Mouse (Mus musculus) spleen, adult 2 months (tissue): Measurements from ENCODE around the gene Dleu7. TPM values are rescaled to one million over a fixed set of nuclear protein-coding genes. Genes with fewer than 3 reads are reported as not detected.
A peak's percentile ranks its signal among the peaks of the same experiment; 100 is the strongest.

Experiments used
- DNase-seq, 2 experiments: peaks; one replicate each; pipeline versions ENCODE4 v3.0.0 to v3.0.0-alpha.2; 2012 to 2021; ENCODE audit warnings: low spot score in 2 of 2, low read depth in 1 of 2
- H3K27ac ChIP-seq: fragments of 200-500 bp; 2 replicates; pipeline ENCODE4 v1.5.1; 2012; ENCODE audit warnings: low read length, inconsistent platforms; ENCODE audit not compliant: insufficient read depth
- H3K27me3 ChIP-seq: fragments of 200-500 bp; 2 replicates; pipeline ENCODE4 v1.6.1; 2012; ENCODE audit warnings: mild to moderate bottlenecking, moderate library complexity, low read length, inconsistent platforms; ENCODE audit not compliant: control insufficient read depth, insufficient read depth
- H3K36me3 ChIP-seq: fragments of 200-500 bp; 2 replicates; pipeline ENCODE4 v1.6.1; 2012; ENCODE audit warnings: mild to moderate bottlenecking, low read length, inconsistent platforms; ENCODE audit not compliant: control insufficient read depth, insufficient read depth
- H3K4me1 ChIP-seq: fragments of 200-500 bp; 2 replicates; pipeline ENCODE4 v1.6.1; 2011; ENCODE audit warnings: inconsistent platforms; ENCODE audit not compliant: control insufficient read depth, insufficient read depth, insufficient read length
- H3K4me3 ChIP-seq: fragments of 200-500 bp; 2 replicates; pipeline ENCODE4 v1.5.1; 2011; ENCODE audit warnings: mild to moderate bottlenecking, inconsistent platforms; ENCODE audit not compliant: insufficient read depth, insufficient read length; ENCODE audit errors: extremely low read depth
- CTCF ChIP-seq: fragments of 200-500 bp; IDR thresholded peaks from 2 replicates; pipeline ENCODE4 v1.5.1; 2011; ENCODE audit warnings: mild to moderate bottlenecking, inconsistent platforms; ENCODE audit not compliant: insufficient read depth, insufficient read length, insufficient replicate concordance; ENCODE audit errors: extremely low read depth
- POLR2A ChIP-seq: fragments of 200-500 bp; IDR thresholded peaks from 2 replicates; pipeline ENCODE4 v1.6.1; 2011; ENCODE audit warnings: low read depth, low read length, inconsistent platforms
- WGBS: fragments of 180-500 bp; shearing (Covaris S2); methylation state at CpG from one replicate; pipeline ENCODE4 v1.1.7; 2018; 5-methylcytosine and 5-hydroxymethylcytosine counted together
- polyA plus RNA-seq: library from polyadenylated mRNA; depleted of rRNA; stranded (reverse); fragments of >200 nt; gene quantifications from 2 replicates; pipeline ENCODE4 v1.2.3, GENCODE M21; 2012

Dleu7 gene
- polyA plus RNA-seq, 1 experiment: 0.09 TPM

GRCm38 (mm10) chr14:62311672-62312071 is 18.8 kb upstream of the Dleu7 start:
- no peaks in the 10 kb centered on the region for H3K4me1 ChIP-seq
- WGBS: 66% methylated on average over 1 of the region's 1 CpGs

DNA sequence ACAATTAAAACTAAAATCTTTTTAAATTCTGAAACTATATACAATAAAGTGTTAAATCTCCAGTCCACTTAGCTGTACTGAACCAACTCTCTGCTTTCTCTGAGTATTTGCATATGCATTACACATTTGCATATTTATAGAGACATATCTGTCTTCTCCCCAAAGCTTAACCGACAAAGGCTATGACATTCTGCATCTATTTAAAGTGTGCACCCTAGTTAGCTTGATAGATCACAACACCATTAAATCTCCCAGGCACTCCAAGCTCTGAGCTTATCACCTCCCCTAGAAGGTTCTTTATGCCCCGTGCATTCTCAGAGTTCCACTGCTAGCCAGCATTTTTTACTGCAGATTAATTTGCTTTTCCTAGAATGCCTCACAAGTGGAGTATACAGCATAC is 16.2 kb upstream of the Dleu7 start:
- DNase-seq: no peak
- TF ChIP-seq POLR2A (no peak), CTCF (no peak)
- H3K4me1 ChIP-seq: no peaks in the 10 kb centered on the region
- H3K4me3 ChIP-seq: no peak overlapping the region
- H3K36me3 ChIP-seq: no peaks in the 10 kb centered on the region
- no peak overlapping the region for H3K27ac ChIP-seq
- 73% methylated on average over 2 of the region's 2 CpGs for WGBS
- no peaks in the 10 kb centered on the region for H3K27me3 ChIP-seq

More at GRCm38 (mm10) chr14:62311672-62312071, 18.8 kb upstream of the Dleu7 start:
- H3K4me3 ChIP-seq: no peak overlapping the region
- no peak for DNase-seq
- H3K36me3 ChIP-seq: no peaks in the 10 kb centered on the region
- H3K27me3 ChIP-seq: no peaks in the 10 kb centered on the region
- no peak overlapping the region for H3K27ac ChIP-seq
- TF ChIP-seq POLR2A: no peak
- no peak for TF ChIP-seq CTCF

DNA sequence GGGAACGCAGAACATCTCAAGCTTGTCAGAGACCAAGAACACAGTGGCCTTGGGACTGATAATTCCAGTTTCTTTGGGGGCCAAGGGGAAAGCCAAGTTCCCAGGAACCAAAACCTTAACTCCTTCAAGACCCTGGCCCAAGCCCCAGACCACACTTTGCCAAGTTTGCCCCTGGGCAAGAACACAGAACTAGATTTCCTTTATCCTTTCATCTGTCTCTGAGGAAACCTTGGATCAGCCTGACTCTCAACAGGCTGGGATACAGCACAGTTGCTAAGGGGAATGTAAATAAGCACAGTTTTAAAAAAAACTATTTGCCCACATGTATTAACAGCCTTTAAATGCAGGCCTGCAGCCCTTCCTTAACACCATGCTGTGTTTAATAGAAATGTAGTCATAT is 14.7 kb upstream of the Dleu7 start:
- Histone ChIP-seq H3K36me3 (no peaks in the 10 kb centered on the region), H3K4me1 (no peaks in the 10 kb centered on the region), H3K27ac (no peak overlapping the region), H3K4me3 (no peak overlapping the region), H3K27me3 (no peaks in the 10 kb centered on the region)
- TF ChIP-seq CTCF: no peak
- no peak for TF ChIP-seq POLR2A
- 97% methylated on average over 1 of the region's 1 CpGs for WGBS
- no peak for DNase-seq

DNA sequence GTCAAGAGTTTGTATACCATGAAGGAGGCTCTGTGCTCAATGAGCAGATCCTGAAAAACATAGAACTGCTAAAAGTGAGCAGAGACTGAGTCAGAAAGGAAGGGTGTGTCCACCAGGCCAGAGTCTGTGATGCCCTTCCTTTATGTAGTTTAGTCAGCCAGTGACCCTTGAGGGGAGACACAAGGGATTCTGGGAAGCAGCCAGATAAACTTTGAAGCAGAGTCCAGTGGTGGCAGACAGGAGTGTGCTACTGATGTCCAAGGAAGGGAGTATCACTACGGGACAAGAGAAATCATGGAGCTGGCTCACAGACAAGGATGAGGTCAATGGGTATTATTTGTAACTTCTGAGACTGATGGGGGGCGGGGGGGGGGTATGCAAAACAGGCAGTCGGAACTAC is 7.2 kb upstream of the Dleu7 start:
- no peak for TF ChIP-seq POLR2A
- TF ChIP-seq CTCF: no peak
- Histone ChIP-seq H3K36me3 (no peaks in the 10 kb centered on the region), H3K4me3 (no peak overlapping the region), H3K4me1 (no peaks in the 10 kb centered on the region), H3K27ac (no peak overlapping the region), H3K27me3 (no peaks in the 10 kb centered on the region)
- DNase-seq: no peak
- 79% methylated on average over 3 of the region's 3 CpGs for WGBS

GRCm38 (mm10) chr14:62298808-62299207 is 6.0 kb upstream of the Dleu7 start:
- no peak for TF ChIP-seq CTCF
- TF ChIP-seq POLR2A: no peak
- WGBS: 84% methylated on average over 1 of the region's 1 CpGs
- H3K36me3 ChIP-seq: no peaks in the 10 kb centered on the region
- H3K4me3 ChIP-seq: no peak overlapping the region
- DNase-seq: no peak
- no peaks in the 10 kb centered on the region for H3K27me3 ChIP-seq
- H3K27ac ChIP-seq: no peak overlapping the region
- H3K4me1 ChIP-seq: no peaks in the 10 kb centered on the region

DNA sequence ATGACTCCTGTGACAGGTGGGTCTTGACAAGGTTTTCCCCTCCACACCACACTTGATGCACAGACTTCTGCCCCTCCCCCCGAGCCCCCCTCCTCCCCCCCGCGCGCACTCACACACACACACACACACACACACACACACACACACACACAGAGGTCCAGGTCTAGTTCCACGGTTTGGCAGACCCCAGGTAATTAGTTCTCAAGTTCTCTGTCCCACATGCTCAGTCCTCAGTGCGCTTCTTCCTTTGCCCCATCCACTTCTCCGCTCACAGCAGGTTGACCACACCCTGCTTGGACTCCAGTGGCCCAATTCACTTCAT is 720 bp downstream of the Dleu7 start:
- peaks cover 6% of the 10 kb centered on the region for H3K4me1 ChIP-seq
- peak overlapping the region; percentile 51; the same call in 1 of the 2 replicates for H3K4me3 ChIP-seq
- WGBS: 70% methylated on average over 7 of the region's 7 CpGs
- TF ChIP-seq POLR2A (no peak), CTCF (no peak)
- no peak overlapping the region for H3K27ac ChIP-seq
- no peaks in the 10 kb centered on the region for H3K36me3 ChIP-seq
- no peak for DNase-seq
- peaks cover 5% of the 10 kb centered on the region; the same call in 1 of the 2 replicates for H3K27me3 ChIP-seq

GRCm38 (mm10) chr14:62291406-62291987 is 1.4 kb downstream of the Dleu7 start:
- TF ChIP-seq POLR2A: no peak
- no peak for TF ChIP-seq CTCF
- H3K4me3 ChIP-seq: no peak overlapping the region
- H3K36me3 ChIP-seq: no peaks in the 10 kb centered on the region
- no peak overlapping the region for H3K27ac ChIP-seq
- no peak for DNase-seq
- peaks cover 6% of the 10 kb centered on the region for H3K4me1 ChIP-seq
- peaks cover 5% of the 10 kb centered on the region; the same call in 1 of the 2 replicates for H3K27me3 ChIP-seq
- 86% methylated on average over 1 of the region's 1 CpGs for WGBS
